Mouse (Mus musculus): Measurements from ENCODE around the gene Csad. TPM values are rescaled to one million over a fixed set of nuclear protein-coding genes. Genes with fewer than 3 reads are reported as not detected.

The Csad gene
- polyA plus RNA-seq, 1 experiment from 2014 or later = 38.3 TPM

DNA sequence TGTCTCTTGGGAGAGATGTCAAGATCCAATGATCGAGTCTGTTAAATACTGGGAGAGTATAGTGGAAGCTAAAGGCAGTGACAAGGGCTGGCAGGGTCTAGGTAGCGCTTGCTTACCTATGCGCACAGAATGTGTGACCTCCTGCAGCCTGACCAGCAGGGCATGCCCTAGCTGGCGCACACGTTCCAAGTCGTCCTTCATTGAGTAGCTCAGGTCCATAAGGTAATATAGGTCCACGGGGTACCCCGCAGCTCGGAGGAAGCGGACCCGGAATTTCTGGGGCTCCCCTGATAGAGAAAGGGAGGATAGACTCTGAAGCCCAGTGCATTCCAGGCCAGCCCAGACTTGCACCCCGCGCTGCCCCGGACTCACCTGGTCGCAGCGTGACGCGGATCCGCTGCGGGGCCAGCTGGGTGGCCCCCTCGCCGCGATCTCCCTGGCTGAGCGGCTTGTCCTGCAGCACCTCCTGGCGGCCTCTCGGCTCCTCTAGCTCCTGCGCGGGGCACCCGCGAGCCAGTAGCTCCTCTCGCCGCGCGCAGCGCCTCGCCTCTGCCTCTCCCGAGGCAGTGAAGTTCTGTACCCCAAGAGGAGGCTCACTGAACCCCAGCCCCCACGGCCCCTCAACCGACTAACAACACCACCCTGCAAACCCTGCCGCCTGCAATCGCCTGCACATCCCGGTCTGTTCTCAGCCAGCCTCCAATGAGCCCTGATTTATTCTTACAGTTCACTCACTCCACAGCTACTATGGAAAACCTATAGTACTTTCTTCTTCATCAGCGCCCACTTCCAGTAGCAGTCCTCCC is 19.9 kb upstream of the Csad start:
- peak; percentile 83 for ATAC-seq (replicated peaks; ENCODE audit: extremely low read depth, insufficient read depth, low FRiP score)
- Histone ChIP-seq H3K27me3 (ENCODE audit: control insufficient read depth, insufficient read depth, low read length) (peaks cover 13% of the 10 kb centered on the region), H3K9ac (ENCODE audit: low read length) (peak overlapping the region; percentile 68), H3K4me1 (ENCODE audit: control insufficient read depth, insufficient read depth, low read length) (peaks cover 11% of the 10 kb centered on the region), H3K27ac (ENCODE audit: low read length) (no peak overlapping the region), H3K9me3 (replicated peaks; ENCODE audit: control insufficient read depth, low read length) (no peaks in the 10 kb centered on the region), H3K4me3 (ENCODE audit: low read length) (peak overlapping the region; percentile 56), H3K36me3 (ENCODE audit: control insufficient read depth, insufficient read depth) (no peaks in the 10 kb centered on the region), H3K4me2 (ENCODE audit: low read depth, low read length) (peak overlapping the region; percentile 93)
- WGBS = 5% methylated on average over 43 of the region's 43 CpGs

DNA sequence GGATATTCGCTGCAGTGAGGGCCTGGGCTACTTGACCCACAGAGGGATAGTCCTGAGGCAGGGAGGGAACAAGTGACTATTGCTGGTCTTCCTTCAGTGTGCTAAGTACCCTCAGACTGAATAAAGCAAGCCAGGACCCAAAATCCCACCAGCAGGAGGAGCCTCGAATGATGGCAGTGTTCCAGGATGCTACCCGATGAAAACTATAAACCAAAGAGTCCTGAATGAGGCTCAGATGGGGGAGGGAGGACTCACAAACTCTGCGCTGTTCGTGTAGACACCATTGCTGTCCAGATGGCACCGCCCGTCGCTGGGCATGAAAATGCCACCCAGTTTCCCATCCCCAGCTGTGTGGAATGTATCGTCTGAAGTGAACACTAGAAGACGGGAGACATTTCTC is 17.9 kb upstream of the Csad start:
- H3K4me2 ChIP-seq (ENCODE audit: low read depth, low read length) = no peak overlapping the region
- H3K27me3 ChIP-seq (ENCODE audit: control insufficient read depth, insufficient read depth, low read length) = peaks cover 13% of the 10 kb centered on the region
- no peak overlapping the region for H3K4me3 ChIP-seq (ENCODE audit: low read length)
- H3K4me1 ChIP-seq (ENCODE audit: control insufficient read depth, insufficient read depth, low read length) = peaks cover 11% of the 10 kb centered on the region
- no peak overlapping the region for H3K27ac ChIP-seq (ENCODE audit: low read length)
- H3K36me3 ChIP-seq (ENCODE audit: control insufficient read depth, insufficient read depth) = no peaks in the 10 kb centered on the region
- WGBS = 60% methylated on average over 10 of the region's 10 CpGs
- ATAC-seq (replicated peaks; ENCODE audit: extremely low read depth, insufficient read depth, low FRiP score) = no peak
- no peaks in the 10 kb centered on the region for H3K9me3 ChIP-seq (replicated peaks; ENCODE audit: control insufficient read depth, low read length)
- no peak overlapping the region for H3K9ac ChIP-seq (ENCODE audit: low read length)

DNA sequence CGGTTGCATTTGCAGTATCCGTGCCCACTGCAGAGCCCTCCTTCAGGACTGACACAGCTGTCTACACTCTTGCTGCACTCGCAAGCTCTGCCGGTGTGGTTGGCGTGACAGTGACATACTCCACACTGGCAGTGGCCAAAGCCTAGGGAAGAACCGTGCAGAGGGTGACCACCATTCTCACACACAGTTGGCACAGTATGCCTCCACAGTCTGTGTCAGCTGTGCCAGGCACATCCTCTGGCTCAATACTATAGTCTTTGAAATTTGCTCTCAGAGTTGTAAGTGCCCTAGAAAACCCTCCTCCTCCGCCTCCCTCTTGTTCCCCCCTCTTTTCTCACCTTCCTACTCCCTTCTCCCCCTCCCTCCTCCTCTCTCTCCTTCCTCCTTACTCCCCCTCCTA is 12.8 kb upstream of the Csad start:
- Histone ChIP-seq H3K9ac (ENCODE audit: low read length) (no peak overlapping the region), H3K27me3 (ENCODE audit: control insufficient read depth, insufficient read depth, low read length) (no peaks in the 10 kb centered on the region), H3K27ac (ENCODE audit: low read length) (no peak overlapping the region), H3K4me1 (ENCODE audit: control insufficient read depth, insufficient read depth, low read length) (no peaks in the 10 kb centered on the region), H3K4me2 (ENCODE audit: low read depth, low read length) (no peak overlapping the region), H3K36me3 (ENCODE audit: control insufficient read depth, insufficient read depth) (peaks cover 20% of the 10 kb centered on the region), H3K9me3 (replicated peaks; ENCODE audit: control insufficient read depth, low read length) (no peaks in the 10 kb centered on the region), H3K4me3 (ENCODE audit: low read length) (no peak overlapping the region)
- WGBS = 66% methylated on average over 7 of the region's 7 CpGs
- no peak; the same call in 1 of the 2 replicates for ATAC-seq (replicated peaks; ENCODE audit: extremely low read depth, insufficient read depth, low FRiP score)

DNA sequence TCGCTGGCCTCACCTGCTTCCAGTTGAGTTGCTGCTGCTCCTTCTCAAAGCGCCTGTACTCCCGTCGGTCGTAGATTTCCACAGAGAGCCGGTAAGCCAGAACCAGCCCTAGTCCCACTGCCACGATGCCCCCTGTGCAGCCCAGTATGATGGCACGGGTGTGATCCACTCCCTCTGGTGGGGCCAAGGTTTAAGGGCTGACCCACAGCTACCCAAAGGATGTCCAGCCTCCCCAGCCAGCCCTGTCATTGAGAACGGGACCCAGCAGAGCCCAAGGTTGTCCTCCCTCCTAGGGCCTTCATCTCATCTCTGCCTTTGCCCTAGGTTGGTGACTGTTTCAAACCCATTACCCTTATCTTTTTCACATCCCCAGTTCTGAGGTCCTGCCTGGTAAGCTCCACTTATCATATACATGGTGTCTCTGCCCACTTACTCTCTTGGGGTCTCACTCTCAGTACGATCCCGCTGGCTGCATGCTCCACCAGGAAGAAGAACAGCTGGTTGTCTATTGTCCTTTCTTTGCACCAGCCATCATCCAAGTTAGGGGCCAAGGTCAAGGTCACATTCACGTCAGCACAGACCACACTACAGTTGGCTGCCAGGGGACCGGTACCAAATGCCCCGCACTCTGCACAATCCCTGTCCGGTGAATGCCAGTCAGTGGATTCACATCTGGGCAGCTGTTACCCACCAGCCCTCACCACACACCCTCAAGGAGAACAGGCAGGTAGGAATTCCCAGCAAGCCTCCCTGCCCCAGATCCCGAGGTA is 12.1 kb upstream of the Csad start:
- no peak for ATAC-seq (replicated peaks; ENCODE audit: extremely low read depth, insufficient read depth, low FRiP score)
- peaks cover 20% of the 10 kb centered on the region for H3K36me3 ChIP-seq (ENCODE audit: control insufficient read depth, insufficient read depth)
- H3K27ac ChIP-seq (ENCODE audit: low read length) = no peak overlapping the region
- H3K9me3 ChIP-seq (replicated peaks; ENCODE audit: control insufficient read depth, low read length) = no peaks in the 10 kb centered on the region
- H3K9ac ChIP-seq (ENCODE audit: low read length) = no peak overlapping the region
- WGBS = 76% methylated on average over 16 of the region's 16 CpGs
- no peaks in the 10 kb centered on the region for H3K4me1 ChIP-seq (ENCODE audit: control insufficient read depth, insufficient read depth, low read length)
- no peak overlapping the region for H3K4me2 ChIP-seq (ENCODE audit: low read depth, low read length)
- H3K27me3 ChIP-seq (ENCODE audit: control insufficient read depth, insufficient read depth, low read length) = no peaks in the 10 kb centered on the region
- H3K4me3 ChIP-seq (ENCODE audit: low read length) = no peak overlapping the region

DNA sequence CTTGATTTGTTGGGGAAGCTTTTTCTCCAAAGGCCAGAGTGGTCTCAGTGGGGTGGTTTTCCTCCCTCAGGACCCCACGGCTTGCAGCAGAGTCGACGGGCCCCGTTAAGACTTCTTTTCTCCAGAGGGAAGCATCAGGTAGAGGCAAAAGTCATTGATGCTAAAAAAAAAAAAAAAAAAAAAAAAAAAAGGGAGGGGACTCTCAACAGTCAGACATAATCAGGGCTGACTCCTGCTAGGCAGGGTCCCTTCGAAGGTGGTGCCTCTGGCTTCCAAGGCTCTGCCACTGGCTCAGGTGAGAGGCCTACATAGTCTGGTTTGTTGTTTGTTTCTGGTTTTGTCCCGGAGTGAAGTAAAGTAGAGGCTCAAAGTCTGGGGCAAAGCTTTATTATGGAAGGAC is 11.1 kb upstream of the Csad start:
- Histone ChIP-seq H3K4me2 (ENCODE audit: low read depth, low read length) (no peak overlapping the region), H3K4me3 (ENCODE audit: low read length) (no peak overlapping the region), H3K36me3 (ENCODE audit: control insufficient read depth, insufficient read depth) (peaks cover 21% of the 10 kb centered on the region), H3K9ac (ENCODE audit: low read length) (no peak overlapping the region), H3K9me3 (replicated peaks; ENCODE audit: control insufficient read depth, low read length) (no peaks in the 10 kb centered on the region), H3K27me3 (ENCODE audit: control insufficient read depth, insufficient read depth, low read length) (no peaks in the 10 kb centered on the region), H3K4me1 (ENCODE audit: control insufficient read depth, insufficient read depth, low read length) (no peaks in the 10 kb centered on the region), H3K27ac (ENCODE audit: low read length) (no peak overlapping the region)
- 79% methylated on average over 6 of the region's 6 CpGs for WGBS
- ATAC-seq (replicated peaks; ENCODE audit: extremely low read depth, insufficient read depth, low FRiP score) = no peak

DNA sequence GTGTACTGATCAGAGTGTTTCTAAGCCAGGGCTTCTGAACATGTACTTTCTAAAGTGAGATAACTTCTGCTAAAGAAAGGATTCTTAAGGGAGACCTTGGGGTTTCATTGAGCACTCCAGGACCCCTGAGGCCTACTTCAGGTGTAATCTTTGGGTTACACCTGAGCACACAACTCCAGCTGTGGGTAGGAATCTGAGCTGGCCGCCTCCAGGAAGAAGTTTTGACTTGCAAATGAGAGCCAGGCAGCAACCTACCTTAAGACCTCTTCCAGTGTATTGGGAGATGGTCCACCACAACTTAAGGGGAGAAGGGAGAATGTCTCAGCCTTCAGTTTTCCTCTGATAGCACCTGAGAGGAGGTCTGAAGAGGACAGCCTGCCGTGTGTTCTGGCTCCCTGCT is 9.6 kb upstream of the Csad start:
- Histone ChIP-seq H3K27ac (ENCODE audit: low read length) (no peak overlapping the region), H3K9me3 (replicated peaks; ENCODE audit: control insufficient read depth, low read length) (no peaks in the 10 kb centered on the region), H3K36me3 (ENCODE audit: control insufficient read depth, insufficient read depth) (peaks cover 34% of the 10 kb centered on the region), H3K4me1 (ENCODE audit: control insufficient read depth, insufficient read depth, low read length) (no peaks in the 10 kb centered on the region), H3K27me3 (ENCODE audit: control insufficient read depth, insufficient read depth, low read length) (no peaks in the 10 kb centered on the region), H3K4me3 (ENCODE audit: low read length) (no peak overlapping the region), H3K9ac (ENCODE audit: low read length) (no peak overlapping the region), H3K4me2 (ENCODE audit: low read depth, low read length) (no peak overlapping the region)
- ATAC-seq (replicated peaks; ENCODE audit: extremely low read depth, insufficient read depth, low FRiP score) = no peak
- 43% methylated on average over 2 of the region's 2 CpGs for WGBS

DNA sequence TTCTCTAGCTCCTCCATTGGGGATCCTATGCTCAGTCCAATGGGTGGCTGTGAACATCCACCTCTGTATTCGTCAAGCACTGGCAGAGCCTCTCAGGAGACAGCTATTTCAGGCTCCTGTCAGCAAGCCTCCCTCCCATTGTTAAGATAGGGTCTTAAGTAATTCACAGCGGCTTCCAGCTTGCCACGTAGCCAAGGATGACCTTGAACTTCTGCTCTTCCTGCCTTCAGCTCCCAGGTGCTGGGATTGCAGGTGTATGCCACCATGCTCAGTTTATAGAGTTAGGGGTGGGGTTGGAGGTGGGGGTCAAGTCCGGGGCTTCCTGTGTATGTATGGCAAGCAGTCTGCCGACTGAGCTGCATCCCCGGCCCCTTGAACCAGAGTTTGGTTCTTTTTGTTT is 7.4 kb upstream of the Csad start:
- 55% methylated on average over 6 of the region's 6 CpGs for WGBS
- H3K4me2 ChIP-seq (ENCODE audit: low read depth, low read length) = no peak overlapping the region
- no peak overlapping the region for H3K4me3 ChIP-seq (ENCODE audit: low read length)
- no peak for ATAC-seq (replicated peaks; ENCODE audit: extremely low read depth, insufficient read depth, low FRiP score)
- no peaks in the 10 kb centered on the region for H3K27me3 ChIP-seq (ENCODE audit: control insufficient read depth, insufficient read depth, low read length)
- H3K9ac ChIP-seq (ENCODE audit: low read length) = no peak overlapping the region
- no peaks in the 10 kb centered on the region for H3K9me3 ChIP-seq (replicated peaks; ENCODE audit: control insufficient read depth, low read length)
- 0 out of 2 replicates have a peak, but pooled peaks cover 2% of the 10 kb centered on the region for H3K4me1 ChIP-seq (ENCODE audit: control insufficient read depth, insufficient read depth, low read length)
- H3K36me3 ChIP-seq (ENCODE audit: control insufficient read depth, insufficient read depth) = peaks cover 53% of the 10 kb centered on the region
- no peak overlapping the region for H3K27ac ChIP-seq (ENCODE audit: low read length)

DNA sequence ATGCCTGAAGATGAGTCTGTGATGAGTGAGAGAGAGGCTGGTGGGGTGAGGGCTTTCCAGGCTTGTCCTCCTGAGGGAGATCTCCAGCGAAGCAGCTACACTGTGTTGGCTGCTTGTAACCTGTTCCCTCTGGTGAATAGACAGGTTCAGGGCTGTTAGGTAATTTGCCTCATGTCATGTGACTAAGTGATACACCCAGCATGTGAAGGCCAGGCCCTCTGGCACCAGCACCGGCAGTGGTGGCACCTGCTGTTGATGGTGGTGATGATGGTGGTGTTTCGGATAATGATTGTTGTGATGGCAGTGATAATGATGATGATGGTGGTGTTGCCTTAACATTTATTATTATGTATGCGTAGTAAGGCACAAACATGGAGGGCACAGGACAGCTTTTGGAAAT is 6.3 kb upstream of the Csad start:
- no peaks in the 10 kb centered on the region for H3K27me3 ChIP-seq (ENCODE audit: control insufficient read depth, insufficient read depth, low read length)
- H3K36me3 ChIP-seq (ENCODE audit: control insufficient read depth, insufficient read depth) = peaks cover 58% of the 10 kb centered on the region
- ATAC-seq (replicated peaks; ENCODE audit: extremely low read depth, insufficient read depth, low FRiP score) = no peak
- H3K4me2 ChIP-seq (ENCODE audit: low read depth, low read length) = no peak overlapping the region
- H3K9me3 ChIP-seq (replicated peaks; ENCODE audit: control insufficient read depth, low read length) = no peaks in the 10 kb centered on the region
- H3K9ac ChIP-seq (ENCODE audit: low read length) = no peak overlapping the region
- no peak overlapping the region for H3K27ac ChIP-seq (ENCODE audit: low read length)
- WGBS = 94% methylated on average over 4 of the region's 4 CpGs
- peaks cover 7% of the 10 kb centered on the region for H3K4me1 ChIP-seq (ENCODE audit: control insufficient read depth, insufficient read depth, low read length)
- no peak overlapping the region for H3K4me3 ChIP-seq (ENCODE audit: low read length)

DNA sequence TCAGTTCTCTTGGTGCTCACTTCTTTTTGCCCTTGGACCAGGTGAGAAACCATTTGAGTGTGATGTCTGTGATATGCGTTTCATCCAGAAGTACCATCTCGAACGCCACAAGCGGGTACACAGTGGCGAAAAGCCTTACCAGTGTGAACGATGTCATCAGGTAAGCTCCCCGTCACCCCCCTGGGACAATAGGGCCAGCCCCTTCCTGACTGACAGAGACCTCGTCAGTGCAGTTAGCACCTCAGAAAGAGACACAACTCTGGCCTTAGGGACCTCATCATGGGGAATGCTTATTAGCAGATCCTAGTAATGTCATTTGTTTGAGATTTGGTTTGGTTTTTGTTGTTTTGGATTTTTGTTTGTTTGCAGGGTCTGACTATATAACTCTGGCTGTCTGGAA is 4.6 kb upstream of the Csad start:
- H3K9ac ChIP-seq (ENCODE audit: low read length) = no peak overlapping the region
- H3K4me1 ChIP-seq (ENCODE audit: control insufficient read depth, insufficient read depth, low read length) = peaks cover 23% of the 10 kb centered on the region
- 88% methylated on average over 8 of the region's 8 CpGs for WGBS
- H3K9me3 ChIP-seq (replicated peaks; ENCODE audit: control insufficient read depth, low read length) = no peaks in the 10 kb centered on the region
- H3K4me2 ChIP-seq (ENCODE audit: low read depth, low read length) = no peak overlapping the region
- peaks cover 55% of the 10 kb centered on the region for H3K36me3 ChIP-seq (ENCODE audit: control insufficient read depth, insufficient read depth)
- H3K4me3 ChIP-seq (ENCODE audit: low read length) = no peak overlapping the region
- ATAC-seq (replicated peaks; ENCODE audit: extremely low read depth, insufficient read depth, low FRiP score) = no peak
- no peak overlapping the region for H3K27ac ChIP-seq (ENCODE audit: low read length)
- H3K27me3 ChIP-seq (ENCODE audit: control insufficient read depth, insufficient read depth, low read length) = no peaks in the 10 kb centered on the region

All from heart, embryonic 16.5 days (tissue).